Mouse (Mus musculus) testis, adult 2 months (tissue): ENCODE data around the gene Cfd.

Experiments used
- CTCF ChIP-seq: fragments of 200-500 bp; IDR thresholded peaks from 2 replicates; pipeline ENCODE4 v1.5.1; 2012; ENCODE audit warnings: low read depth, mild to moderate bottlenecking, inconsistent platforms, low read length, moderate library complexity; ENCODE audit not compliant: control insufficient read depth, insufficient read depth, insufficient replicate concordance
- POLR2A ChIP-seq: fragments of 200-500 bp; IDR thresholded peaks from 2 replicates; pipeline ENCODE4 v1.6.1; 2012; ENCODE audit warnings: low read depth, mild to moderate bottlenecking, inconsistent platforms, low read length, moderate library complexity; ENCODE audit not compliant: control insufficient read depth

DNA sequence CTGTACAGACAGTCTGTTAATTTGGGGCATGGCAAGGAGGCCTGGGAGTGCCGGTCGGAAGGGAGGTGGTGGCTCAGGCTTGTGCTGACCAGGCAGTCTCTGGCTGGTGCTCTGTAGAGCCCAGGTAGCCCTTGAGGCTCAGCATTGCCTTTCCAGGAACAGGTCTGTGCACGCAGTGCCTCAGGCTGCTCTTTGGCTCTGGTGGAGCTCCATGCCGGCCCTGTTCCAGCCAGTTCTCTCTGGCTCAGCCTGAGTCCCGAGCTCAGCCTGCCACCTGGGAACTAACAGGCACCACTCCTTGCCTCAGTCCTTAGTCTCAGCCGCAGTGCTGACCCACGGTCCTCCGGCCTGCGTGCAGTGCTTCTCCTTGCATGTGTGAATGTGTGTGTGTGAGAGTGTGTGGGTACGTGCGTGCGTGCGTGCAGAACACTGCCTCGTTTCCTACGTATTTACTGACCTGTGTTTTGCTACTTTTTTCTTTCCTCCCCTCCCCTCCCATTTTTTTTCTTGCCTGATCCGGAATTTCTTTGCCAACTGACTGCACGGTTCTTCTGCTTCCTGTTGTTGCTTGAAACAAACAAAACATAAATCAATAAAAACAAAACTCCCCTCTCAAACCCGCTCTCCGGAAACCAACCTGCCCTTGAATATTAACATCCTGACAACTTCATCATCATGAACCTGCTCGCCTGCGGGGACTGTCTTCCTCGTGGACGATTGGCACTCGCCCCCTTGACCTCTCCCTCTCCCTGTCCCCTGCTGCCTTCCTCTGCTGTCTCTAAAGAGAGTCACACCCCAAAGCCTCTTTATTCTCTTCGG is 29.2 kb upstream of the Cfd start:
- TF ChIP-seq CTCF (no peak), POLR2A (no peak)
